Mouse (Mus musculus): ENCODE results near the gene Ikzf3. TPM values are rescaled to one million over a fixed set of nuclear protein-coding genes. Genes with fewer than 3 reads are reported as not detected.

Ikzf3 gene
- polyA plus RNA-seq, 1 experiment: 104 TPM

DNA sequence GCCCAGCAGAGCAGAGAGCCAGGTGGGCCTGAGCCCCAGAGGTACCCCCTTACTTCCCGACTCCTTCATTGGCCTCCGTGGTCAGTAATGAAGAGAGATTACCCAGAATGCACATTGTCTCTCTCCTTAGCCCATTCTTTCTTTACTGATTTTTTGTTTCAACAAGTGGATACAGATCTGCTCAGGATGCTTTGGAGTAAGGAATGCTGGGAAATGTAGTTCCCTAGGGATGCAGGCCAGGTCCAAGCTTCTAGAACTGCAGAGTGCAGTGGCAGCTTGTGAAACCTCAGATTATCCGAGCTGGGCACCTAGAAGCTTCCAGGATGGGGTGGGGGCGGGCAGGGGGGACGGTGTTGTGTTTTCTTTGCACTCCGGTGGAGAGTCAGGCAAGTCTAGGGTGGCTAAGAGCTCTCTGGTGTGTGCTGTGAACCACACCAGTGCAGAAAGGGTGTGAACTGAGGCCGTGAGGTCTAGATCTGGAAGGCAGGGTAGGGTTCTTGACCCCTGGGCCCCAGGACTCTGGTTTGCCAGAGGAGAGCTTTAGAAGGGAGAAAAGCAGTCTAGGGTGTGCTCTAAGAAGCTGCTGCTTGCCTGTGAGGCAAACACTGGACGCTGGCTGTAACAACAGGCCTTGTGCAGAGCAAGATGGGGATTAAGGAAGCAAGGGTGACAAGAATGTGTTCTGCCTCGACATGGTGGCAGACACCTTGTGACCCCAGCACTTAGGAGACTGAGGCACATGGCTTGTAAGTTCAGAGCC, 113.9 kb downstream of the Ikzf3 start:
- WGBS: 79% methylated on average over 9 of the region's 9 CpGs
- no peaks in the 10 kb centered on the region for H3K36me3 ChIP-seq (ENCODE audit: control insufficient read depth, insufficient read depth, low read length)
- H3K4me3 ChIP-seq (ENCODE audit: extremely low read depth, insufficient read depth, insufficient read length): no peak overlapping the region
- H3K27me3 ChIP-seq (ENCODE audit: control insufficient read depth, insufficient read depth, low read length): no peaks in the 10 kb centered on the region
- no peak for DNase-seq (ENCODE audit: low read depth in 1 of 2, low spot score in 2 of 2)
- H3K4me1 ChIP-seq (ENCODE audit: control insufficient read depth, insufficient read depth, insufficient read length): no peaks in the 10 kb centered on the region
- no peak for TF ChIP-seq POLR2A (IDR thresholded peaks at IDR 0.05; ENCODE audit: low read depth, low read length)
- TF ChIP-seq CTCF (IDR thresholded peaks at IDR 0.05; ENCODE audit: extremely low read depth, insufficient read depth, insufficient read length, insufficient replicate concordance): no peak
- no peak overlapping the region for H3K27ac ChIP-seq (ENCODE audit: insufficient read depth, low read length)

DNA sequence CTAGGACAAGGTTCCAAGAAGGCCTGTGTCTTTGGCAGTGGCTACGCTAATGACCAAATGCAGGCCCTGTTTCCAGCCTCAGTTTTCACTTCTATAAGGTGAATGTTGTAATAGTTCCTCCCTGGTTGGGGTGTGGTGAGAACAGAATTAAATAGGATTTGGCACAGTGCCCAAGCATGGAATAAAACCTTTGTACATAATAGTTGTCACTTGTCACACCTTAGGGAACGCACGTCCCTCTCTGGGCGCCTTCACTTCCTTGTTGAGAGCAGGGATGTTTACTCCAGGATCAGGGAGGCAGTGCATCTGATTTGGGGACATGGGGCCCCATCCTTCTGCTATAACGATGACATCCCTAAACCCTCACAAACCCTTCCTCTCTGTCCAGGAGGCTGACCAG, 117.4 kb downstream of the Ikzf3 start:
- DNase-seq (ENCODE audit: low read depth in 1 of 2, low spot score in 2 of 2): no peak
- no peaks in the 10 kb centered on the region for H3K36me3 ChIP-seq (ENCODE audit: control insufficient read depth, insufficient read depth, low read length)
- H3K27ac ChIP-seq (ENCODE audit: insufficient read depth, low read length): no peak overlapping the region
- TF ChIP-seq POLR2A (IDR thresholded peaks at IDR 0.05; ENCODE audit: low read depth, low read length) (no peak), CTCF (IDR thresholded peaks at IDR 0.05; ENCODE audit: extremely low read depth, insufficient read depth, insufficient read length, insufficient replicate concordance) (no peak)
- no peaks in the 10 kb centered on the region for H3K4me1 ChIP-seq (ENCODE audit: control insufficient read depth, insufficient read depth, insufficient read length)
- no peaks in the 10 kb centered on the region for H3K27me3 ChIP-seq (ENCODE audit: control insufficient read depth, insufficient read depth, low read length)
- WGBS: 86% methylated on average over 5 of the region's 5 CpGs
- no peak overlapping the region for H3K4me3 ChIP-seq (ENCODE audit: extremely low read depth, insufficient read depth, insufficient read length)

DNA sequence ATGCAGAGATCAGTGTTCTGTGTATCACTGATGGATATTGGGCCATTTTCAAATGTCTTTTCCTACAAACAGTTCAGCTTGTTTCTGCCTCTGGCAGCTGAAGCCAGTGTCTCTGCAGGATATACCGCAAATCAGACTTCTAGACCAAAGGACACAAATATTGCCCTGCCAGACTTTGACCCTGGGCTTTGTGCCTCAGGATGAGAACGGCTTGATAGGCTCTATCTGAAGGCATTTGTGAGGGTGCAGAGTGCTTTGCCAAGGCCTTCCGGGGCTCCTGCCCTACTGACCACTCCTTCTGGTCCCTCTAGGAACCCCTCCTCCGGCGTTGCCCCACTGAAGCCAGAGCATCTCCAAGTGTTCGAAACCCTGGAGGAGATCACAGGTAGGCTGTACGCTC, 119.2 kb downstream of the Ikzf3 start:
- 93% methylated on average over 7 of the region's 7 CpGs for WGBS
- TF ChIP-seq CTCF (IDR thresholded peaks at IDR 0.05; ENCODE audit: extremely low read depth, insufficient read depth, insufficient read length, insufficient replicate concordance) (no peak), POLR2A (IDR thresholded peaks at IDR 0.05; ENCODE audit: low read depth, low read length) (no peak)
- H3K36me3 ChIP-seq (ENCODE audit: control insufficient read depth, insufficient read depth, low read length): no peaks in the 10 kb centered on the region
- DNase-seq (ENCODE audit: low read depth in 1 of 2, low spot score in 2 of 2): no peak
- H3K4me3 ChIP-seq (ENCODE audit: extremely low read depth, insufficient read depth, insufficient read length): no peak overlapping the region
- no peak overlapping the region for H3K27ac ChIP-seq (ENCODE audit: insufficient read depth, low read length)
- H3K27me3 ChIP-seq (ENCODE audit: control insufficient read depth, insufficient read depth, low read length): no peaks in the 10 kb centered on the region
- no peaks in the 10 kb centered on the region for H3K4me1 ChIP-seq (ENCODE audit: control insufficient read depth, insufficient read depth, insufficient read length)

DNA sequence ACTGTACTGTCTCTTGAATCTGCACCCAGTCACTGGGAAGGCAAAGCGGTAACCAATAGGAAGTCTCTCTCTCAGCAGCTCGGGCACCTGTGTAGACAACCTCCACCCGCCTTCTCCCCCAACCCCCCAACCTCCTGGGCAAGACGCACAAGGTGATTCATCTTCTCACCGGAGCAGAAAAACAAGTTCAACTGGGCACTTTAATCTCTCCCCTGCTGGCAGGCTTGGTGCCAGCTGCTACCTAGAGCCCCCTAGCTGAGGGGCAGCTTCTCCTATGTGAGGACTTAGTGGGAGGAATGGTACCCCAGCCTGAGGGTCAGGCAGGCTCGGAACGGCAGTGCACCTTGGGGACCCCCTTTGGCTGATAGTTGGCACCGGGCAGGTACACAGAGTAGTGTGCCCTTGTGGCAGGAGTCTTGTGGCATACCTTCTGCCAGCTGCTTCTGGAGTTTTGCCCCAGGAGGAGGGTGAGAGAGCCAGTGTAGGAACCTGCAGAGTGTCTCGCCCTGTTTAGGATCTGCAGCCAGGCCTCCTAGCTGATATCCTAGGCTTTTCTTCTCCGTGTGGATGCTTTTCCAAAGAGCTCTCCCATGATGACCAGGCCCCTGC, 126.8 kb downstream of the Ikzf3 start:
- no peaks in the 10 kb centered on the region for H3K36me3 ChIP-seq (ENCODE audit: control insufficient read depth, insufficient read depth, low read length)
- no peaks in the 10 kb centered on the region for H3K4me1 ChIP-seq (ENCODE audit: control insufficient read depth, insufficient read depth, insufficient read length)
- no peak overlapping the region for H3K4me3 ChIP-seq (ENCODE audit: extremely low read depth, insufficient read depth, insufficient read length)
- TF ChIP-seq POLR2A (IDR thresholded peaks at IDR 0.05; ENCODE audit: low read depth, low read length) (no peak), CTCF (IDR thresholded peaks at IDR 0.05; ENCODE audit: extremely low read depth, insufficient read depth, insufficient read length, insufficient replicate concordance) (no peak)
- H3K27me3 ChIP-seq (ENCODE audit: control insufficient read depth, insufficient read depth, low read length): no peaks in the 10 kb centered on the region
- no peak for DNase-seq (ENCODE audit: low read depth in 1 of 2, low spot score in 2 of 2)
- WGBS: 76% methylated on average over 10 of the region's 10 CpGs
- no peak overlapping the region for H3K27ac ChIP-seq (ENCODE audit: insufficient read depth, low read length)

- TF ChIP-seq CTCF (IDR thresholded peaks at IDR 0.05; ENCODE audit: extremely low read depth, insufficient read depth, insufficient read length, insufficient replicate concordance): no peak
- TF ChIP-seq POLR2A (IDR thresholded peaks at IDR 0.05; ENCODE audit: low read depth, low read length): no peak
- WGBS: 56% methylated on average over 4 of the region's 6 CpGs
- H3K27ac ChIP-seq (ENCODE audit: insufficient read depth, low read length): no peak overlapping the region
- no peaks in the 10 kb centered on the region for H3K36me3 ChIP-seq (ENCODE audit: control insufficient read depth, insufficient read depth, low read length)
- no peak for DNase-seq (ENCODE audit: low read depth in 1 of 2, low spot score in 2 of 2)
- H3K27me3 ChIP-seq (ENCODE audit: control insufficient read depth, insufficient read depth, low read length): 0 out of 2 replicates have a peak, but pooled peaks cover 3% of the 10 kb centered on the region
- no peaks in the 10 kb centered on the region for H3K4me1 ChIP-seq (ENCODE audit: control insufficient read depth, insufficient read depth, insufficient read length)
- H3K4me3 ChIP-seq (ENCODE audit: extremely low read depth, insufficient read depth, insufficient read length): no peak overlapping the region
Observed at GRCm38 (mm10) chr11:98418273-98418672, 127.6 kb downstream of the Ikzf3 start.

GRCm38 (mm10) chr11:98417074-98417473, 128.8 kb downstream of the Ikzf3 start:
- no peaks in the 10 kb centered on the region for H3K36me3 ChIP-seq (ENCODE audit: control insufficient read depth, insufficient read depth, low read length)
- peaks cover 6% of the 10 kb centered on the region; the same call in 1 of the 2 replicates for H3K4me1 ChIP-seq (ENCODE audit: control insufficient read depth, insufficient read depth, insufficient read length)
- TF ChIP-seq POLR2A (IDR thresholded peaks at IDR 0.05; ENCODE audit: low read depth, low read length): no peak
- no peak for TF ChIP-seq CTCF (IDR thresholded peaks at IDR 0.05; ENCODE audit: extremely low read depth, insufficient read depth, insufficient read length, insufficient replicate concordance)
- H3K4me3 ChIP-seq (ENCODE audit: extremely low read depth, insufficient read depth, insufficient read length): no peak overlapping the region
- H3K27me3 ChIP-seq (ENCODE audit: control insufficient read depth, insufficient read depth, low read length): peaks cover 14% of the 10 kb centered on the region
- DNase-seq (ENCODE audit: low read depth in 1 of 2, low spot score in 2 of 2): no peak
- H3K27ac ChIP-seq (ENCODE audit: insufficient read depth, low read length): no peak overlapping the region
- WGBS: 74% methylated on average over 1 of the region's 1 CpGs

Other genes with a start within 250 kb of the Ikzf3 start
- not detected in 2 replicates for gene Neurod2, start 216.4 kb downstream of the Ikzf3 start, polyA plus RNA-seq (2012; rRNA removed)
- 0.27 and 0.44 TPM in 2 replicates for gene Ppp1r1b, start 197.6 kb downstream of the Ikzf3 start, polyA plus RNA-seq (2012; rRNA removed)
- gene Stard3, start 187.7 kb downstream of the Ikzf3 start, polyA plus RNA-seq (2012; rRNA removed): 70.7 and 80.2 TPM in 2 replicates
- 0.42 and 0.43 TPM in 2 replicates for gene Tcap, start 162.2 kb downstream of the Ikzf3 start, polyA plus RNA-seq (2012; rRNA removed)
- 0.07 TPM in 1 of 2 replicates, not detected in the other for gene Pnmt, start 159.6 kb downstream of the Ikzf3 start, polyA plus RNA-seq (2012; rRNA removed)
- 17.7 and 19.8 TPM in 2 replicates for gene Pgap3, start 145.5 kb downstream of the Ikzf3 start, polyA plus RNA-seq (2012; rRNA removed)
- gene Erbb2, start 133.6 kb downstream of the Ikzf3 start, polyA plus RNA-seq (2012; rRNA removed): 4.0 and 5.5 TPM in 2 replicates
- 37.1 and 37.8 TPM in 2 replicates for gene Mien1, start 107.0 kb downstream of the Ikzf3 start, polyA plus RNA-seq (2012; rRNA removed)
- gene Grb7, start 99.6 kb downstream of the Ikzf3 start, polyA plus RNA-seq (2012; rRNA removed): 1.1 and 1.2 TPM in 2 replicates
- gene Zpbp2, start 5.1 kb upstream of the Ikzf3 start, polyA plus RNA-seq (2012; rRNA removed): 1.2 TPM in 2 replicates
- gene Ormdl3, start 41.3 kb upstream of the Ikzf3 start, polyA plus RNA-seq (2012; rRNA removed): 37.4 and 42.9 TPM in 2 replicates
- gene Lrrc3c, start 52.3 kb upstream of the Ikzf3 start, polyA plus RNA-seq (2012; rRNA removed): not detected in 2 replicates
- gene Gm12355, start 79.6 kb upstream of the Ikzf3 start, polyA plus RNA-seq (2012; rRNA removed): not detected in 2 replicates
- not detected in 2 replicates for gene Gsdma3, start 80.3 kb upstream of the Ikzf3 start, polyA plus RNA-seq (2012; rRNA removed)
- not detected in 2 replicates for gene Gsdma2, start 100.7 kb upstream of the Ikzf3 start, polyA plus RNA-seq (2012; rRNA removed)
- gene Gsdma, start 118.3 kb upstream of the Ikzf3 start, polyA plus RNA-seq (2012; rRNA removed): not detected in 2 replicates
- 83.1 and 107 TPM in 2 replicates for gene Psmd3, start 136.5 kb upstream of the Ikzf3 start, polyA plus RNA-seq (2012; rRNA removed)
- gene Csf3, start 155.2 kb upstream of the Ikzf3 start, polyA plus RNA-seq (2012; rRNA removed): 0.07 and 0.27 TPM in 2 replicates
- 53.6 and 69.1 TPM in 2 replicates for gene Med24, start 183.4 kb upstream of the Ikzf3 start, polyA plus RNA-seq (2012; rRNA removed)
- gene Thra, start 194.6 kb upstream of the Ikzf3 start, polyA plus RNA-seq (2012; rRNA removed): 19.8 and 20.7 TPM in 2 replicates
- gene Nr1d1, start 229.3 kb upstream of the Ikzf3 start, polyA plus RNA-seq (2012; rRNA removed): 27.7 and 29.0 TPM in 2 replicates
- gene Msl1, start 249.5 kb upstream of the Ikzf3 start, polyA plus RNA-seq (2012; rRNA removed): 23.3 and 41.2 TPM in 2 replicates

Measured in spleen, adult 2 months (tissue).